Mouse (Mus musculus): ENCODE measurements around the gene Tmem178b.
A peak's percentile ranks its signal among the peaks of the same experiment; 100 is the strongest.

Gene Tmem178b

GRCm38 (mm10) chr6:39919011-39919709 lies 46.1 kb downstream of the Tmem178b start:
- no peak for DNase-seq

GRCm38 (mm10) chr6:39926442-39926841 lies 53.4 kb downstream of the Tmem178b start:
- DNase-seq: no peak

GRCm38 (mm10) chr6:39936590-39936989 lies 63.5 kb downstream of the Tmem178b start:
- DNase-seq: no peak

- no peak for DNase-seq
Observed at GRCm38 (mm10) chr6:39940920-39941319, 67.8 kb downstream of the Tmem178b start.

- DNase-seq: no peak
Observed at GRCm38 (mm10) chr6:39944854-39945253, 71.8 kb downstream of the Tmem178b start.

GRCm38 (mm10) chr6:39945670-39946440 lies 72.8 kb downstream of the Tmem178b start:
- no peak for DNase-seq

- DNase-seq: no peak
Observed at GRCm38 (mm10) chr6:39946601-39947000, 73.5 kb downstream of the Tmem178b start.

GRCm38 (mm10) chr6:39953951-39954350 lies 80.9 kb downstream of the Tmem178b start:
- peak; percentile 13 to 24 for DNase-seq

GRCm38 (mm10) chr6:39955211-39955610 lies 82.1 kb downstream of the Tmem178b start:
- no peak for DNase-seq

- peak; percentile 49 to 57 for DNase-seq
Observed at GRCm38 (mm10) chr6:39964606-39965005, 91.5 kb downstream of the Tmem178b start.

GRCm38 (mm10) chr6:39970281-39970680 lies 97.2 kb downstream of the Tmem178b start:
- DNase-seq: no peak

GRCm38 (mm10) chr6:39978942-39979341 lies 105.9 kb downstream of the Tmem178b start:
- peak; percentile 26 to 28 for DNase-seq

GRCm38 (mm10) chr6:39990772-39991171 lies 117.7 kb downstream of the Tmem178b start:
- DNase-seq: no peak

- DNase-seq: no peak
Observed at GRCm38 (mm10) chr6:39991922-39992321, 118.9 kb downstream of the Tmem178b start.

GRCm38 (mm10) chr6:40006006-40006765 lies 133.1 kb downstream of the Tmem178b start:
- no peak for DNase-seq

- DNase-seq: no peak
Observed at GRCm38 (mm10) chr6:40008166-40008907, 135.3 kb downstream of the Tmem178b start.

GRCm38 (mm10) chr6:40009718-40010117 lies 136.6 kb downstream of the Tmem178b start:
- DNase-seq: no peak

GRCm38 (mm10) chr6:40011066-40011465 lies 138.0 kb downstream of the Tmem178b start:
- no peak for DNase-seq

GRCm38 (mm10) chr6:40011609-40012008 lies 138.5 kb downstream of the Tmem178b start:
- DNase-seq: no peak

- no peak for DNase-seq
Observed at GRCm38 (mm10) chr6:40013407-40013806, 140.3 kb downstream of the Tmem178b start.

GRCm38 (mm10) chr6:40015185-40015584 lies 142.1 kb downstream of the Tmem178b start:
- DNase-seq: no peak

GRCm38 (mm10) chr6:40015711-40016460 lies 142.8 kb downstream of the Tmem178b start:
- DNase-seq: no peak
